17 mouse cellular contexts compared by ENCODE assay signal in the genomic region with DNA sequence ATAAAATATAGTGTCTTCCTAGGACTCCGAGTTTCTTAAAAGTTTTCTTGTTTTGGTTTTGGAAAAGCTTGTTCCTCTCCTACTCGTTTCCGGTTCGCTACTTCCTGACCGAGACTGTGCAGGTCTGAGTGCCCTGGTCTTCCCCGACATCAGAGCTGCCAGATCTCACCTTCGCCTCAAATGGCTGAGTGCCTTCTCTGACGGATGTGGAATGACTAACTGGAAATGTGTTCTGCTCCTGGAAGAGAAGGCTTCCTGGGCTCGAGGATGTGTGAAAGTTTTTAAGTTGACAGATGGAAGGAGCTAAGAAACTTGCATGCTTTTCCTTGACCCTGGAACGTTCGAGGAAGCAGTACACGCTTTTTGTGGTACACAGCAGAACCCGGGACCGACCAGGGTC.
DNase-seq lines count a peak whose midpoint lies in the region; ATAC-seq lines count a peak whose summit lies in the region.
"Had no signal": no experiment of that assay in that cellular context is flagged by ENCODE, and none has a peak within 500 bp of the region (broad histone marks: within the 10 kb centered on the region; RNA-seq: fewer than 3 reads in every experiment).

No protein-coding gene starts in this region.

- no peak overlapping the region for H3K4me3 ChIP-seq in forebrain, embryonic 15.5 days
- no peak overlapping the region for H3K4me3 ChIP-seq in forebrain, embryonic 11.5 days (ENCODE audit: low read depth, low read length)
- no peak overlapping the region for H3K4me3 ChIP-seq in heart, embryonic 12.5 days
- H3K4me3 ChIP-seq in midbrain, embryonic 13.5 days (replicated peaks), result no peak overlapping the region
- H3K4me3 ChIP-seq: kidney, embryonic 15.5 days; limb, embryonic 12.5 days; neural tube, embryonic 15.5 days had no signal

- H3K9ac ChIP-seq in forebrain, embryonic 15.5 days (replicated peaks), result no peak overlapping the region
- H3K9ac ChIP-seq in forebrain, embryonic 11.5 days (ENCODE audit: low read length), result no peak overlapping the region
- no peak overlapping the region for H3K9ac ChIP-seq in heart, embryonic 12.5 days
- no peak overlapping the region for H3K9ac ChIP-seq in midbrain, embryonic 13.5 days (replicated peaks)
- H3K9ac ChIP-seq: kidney, embryonic 15.5 days; limb, embryonic 12.5 days; liver, embryonic 14.5 days; neural tube, embryonic 15.5 days had no signal

- H3K9me3 ChIP-seq in forebrain, embryonic 15.5 days, result no peaks in the 10 kb centered on the region
- H3K9me3 ChIP-seq in forebrain, embryonic 11.5 days (ENCODE audit: control insufficient read depth, low read length), result no peaks in the 10 kb centered on the region
- peaks cover under 1% of the 10 kb centered on the region; the same call in 1 of the 2 replicates for H3K9me3 ChIP-seq in heart, embryonic 12.5 days (replicated peaks)
- no peaks in the 10 kb centered on the region for H3K9me3 ChIP-seq in midbrain, embryonic 13.5 days
- H3K9me3 ChIP-seq: G1E; kidney, embryonic 15.5 days; limb, embryonic 12.5 days; neural tube, embryonic 15.5 days had no signal

- H3K4me2 ChIP-seq in forebrain, embryonic 15.5 days (replicated peaks), result no peak overlapping the region
- no peak overlapping the region for H3K4me2 ChIP-seq in forebrain, embryonic 11.5 days (ENCODE audit: low read depth, low read length, severe bottlenecking)
- H3K4me2 ChIP-seq in heart, embryonic 12.5 days, result no peak overlapping the region
- no peak overlapping the region for H3K4me2 ChIP-seq in midbrain, embryonic 13.5 days (replicated peaks)
- H3K4me2 ChIP-seq: kidney, embryonic 15.5 days; limb, embryonic 12.5 days; neural tube, embryonic 15.5 days had no signal

- H3K36me3 ChIP-seq in forebrain, embryonic 15.5 days, result no peaks in the 10 kb centered on the region
- H3K36me3 ChIP-seq in forebrain, embryonic 11.5 days (ENCODE audit: control insufficient read depth, insufficient read depth, low read length), result no peaks in the 10 kb centered on the region
- no peaks in the 10 kb centered on the region for H3K36me3 ChIP-seq in heart, embryonic 12.5 days
- no peaks in the 10 kb centered on the region for H3K36me3 ChIP-seq in midbrain, embryonic 13.5 days
- H3K36me3 ChIP-seq: G1E; kidney, embryonic 15.5 days; limb, embryonic 12.5 days; neural tube, embryonic 15.5 days had no signal

- WGBS in forebrain, embryonic 15.5 days, result 51% methylated on average over 14 of the region's 14 CpGs
- 73% methylated on average over 14 of the region's 14 CpGs for WGBS in forebrain, embryonic 11.5 days
- 45% methylated on average over 14 of the region's 14 CpGs for WGBS in heart, embryonic 12.5 days
- WGBS in midbrain, embryonic 13.5 days, result 78% methylated on average over 14 of the region's 14 CpGs

- intact Hi-C loops in left cerebral cortex, postnatal 4 days (cut with DNase I), result no loop called here
- intact Hi-C loops in left cerebral cortex, postnatal 14 days (cut with DNase I), result loop anchor here (5.0 kb wide), 1 partner anchor 205 kb away; no protein-coding TSS in a partner anchor

- DNase-seq in forebrain, embryonic 11.5 days (ENCODE audit: low spot score), result no peak
- DNase-seq in left cerebral cortex, postnatal 4 days, result peak; percentile 40
- no peak for DNase-seq in left cerebral cortex, postnatal 14 days (ENCODE audit: low spot score in 2 of 2)
- peak; percentile 13 for DNase-seq in retina, embryonic 14.5 days (ENCODE audit: low spot score)
- DNase-seq in c-Kit-positive CD71-positive TER-119-positive erythroid progenitor cells, embryonic 14.5 days (ENCODE audit: low spot score), result no peak
- DNase-seq: adrenal gland, adult 2 months; cerebellum, postnatal 36 days; right cerebral cortex, adult 18-20 months had no signal

- peak overlapping the region; percentile 94 for H3K27ac ChIP-seq in forebrain, embryonic 15.5 days (replicated peaks)
- no peak overlapping the region for H3K27ac ChIP-seq in forebrain, embryonic 11.5 days (ENCODE audit: low read depth, low read length)
- peak overlapping the region; percentile 12; the same call in 1 of the 2 replicates for H3K27ac ChIP-seq in heart, embryonic 12.5 days (ENCODE audit: poor library complexity, severe bottlenecking)
- no peak overlapping the region for H3K27ac ChIP-seq in midbrain, embryonic 13.5 days
- H3K27ac ChIP-seq: kidney, embryonic 15.5 days; limb, embryonic 12.5 days; liver, embryonic 14.5 days; neural tube, embryonic 15.5 days had no signal

- ATAC-seq in forebrain, embryonic 15.5 days (replicated peaks), result no peak
- ATAC-seq in forebrain, embryonic 11.5 days (replicated peaks; ENCODE audit: low FRiP score), result no peak
- ATAC-seq in heart, embryonic 12.5 days (ENCODE audit: insufficient number of reproducible peaks, low FRiP score), result no peak
- no peak for ATAC-seq in midbrain, embryonic 13.5 days
- ATAC-seq: lung, postnatal 0 days had no signal

- H3K27me3 ChIP-seq in forebrain, embryonic 15.5 days, result no peaks in the 10 kb centered on the region
- H3K27me3 ChIP-seq in forebrain, embryonic 11.5 days (ENCODE audit: control insufficient read depth, insufficient read depth, low read length), result no peaks in the 10 kb centered on the region
- H3K27me3 ChIP-seq in heart, embryonic 12.5 days (replicated peaks), result no peaks in the 10 kb centered on the region
- no peaks in the 10 kb centered on the region for H3K27me3 ChIP-seq in midbrain, embryonic 13.5 days
- H3K27me3 ChIP-seq: kidney, embryonic 15.5 days; limb, embryonic 12.5 days; neural tube, embryonic 15.5 days had no signal

- peaks cover 39% of the 10 kb centered on the region for H3K4me1 ChIP-seq in forebrain, embryonic 15.5 days
- peaks cover 4% of the 10 kb centered on the region; the same call in 1 of the 2 replicates for H3K4me1 ChIP-seq in forebrain, embryonic 11.5 days (replicated peaks; ENCODE audit: control insufficient read depth, insufficient read depth, low read length)
- peaks cover 38% of the 10 kb centered on the region for H3K4me1 ChIP-seq in heart, embryonic 12.5 days (replicated peaks)
- peaks cover 17% of the 10 kb centered on the region for H3K4me1 ChIP-seq in midbrain, embryonic 13.5 days (replicated peaks)

Comparison
In these comparisons a context has a peak if more than half of its experiments do, and no peak if none do; other contexts are left out.
1. H3K27ac ChIP-seq: peak in forebrain, embryonic 15.5 days (single experiment) and heart, embryonic 12.5 days (single experiment); none in forebrain, embryonic 11.5 days (single experiment) and midbrain, embryonic 13.5 days (single experiment).
2. DNase-seq: peak in left cerebral cortex, postnatal 4 days (single experiment) and retina, embryonic 14.5 days (single experiment); none in forebrain, embryonic 11.5 days (single experiment), left cerebral cortex, postnatal 14 days (0 of 2) and c-Kit-positive CD71-positive TER-119-positive erythroid progenitor cells, embryonic 14.5 days (single experiment).